Mouse (Mus musculus) common myeloid progenitor, adult 5-6 weeks (primary cell): ENCODE results near the gene Gpn3. TPM values are rescaled to one million over a fixed set of nuclear protein-coding genes. Genes with fewer than 3 reads are reported as not detected.
"Not testable (repeated sequence)": the region's sequence is repeated elsewhere in the genome, so short reads cannot be mapped to it uniquely, and the experiment has no call there.

Source experiments
- ATAC-seq: replicated peaks from 2 replicates; pipeline ENCODE4 v1.8.0; 2016; ENCODE audit warnings: low read depth, mild to moderate bottlenecking, moderate TSS enrichment, inconsistent platforms; ENCODE audit not compliant: poor library complexity, severe bottlenecking
- total RNA-seq: library from RNA; stranded (forward); fragments of 200-1000, 187-1606 nt; gene quantifications from 2 replicates; pipeline ENCODE4 v1.2.3, GENCODE M21; 2017

The Gpn3 gene
- total RNA-seq, 1 experiment from 2014 or later = 43.6 TPM

- ATAC-seq = no peak
Observed at GRCm38 (mm10) chr5:122415465-122415864, 43.8 kb downstream of the Gpn3 start.

DNA sequence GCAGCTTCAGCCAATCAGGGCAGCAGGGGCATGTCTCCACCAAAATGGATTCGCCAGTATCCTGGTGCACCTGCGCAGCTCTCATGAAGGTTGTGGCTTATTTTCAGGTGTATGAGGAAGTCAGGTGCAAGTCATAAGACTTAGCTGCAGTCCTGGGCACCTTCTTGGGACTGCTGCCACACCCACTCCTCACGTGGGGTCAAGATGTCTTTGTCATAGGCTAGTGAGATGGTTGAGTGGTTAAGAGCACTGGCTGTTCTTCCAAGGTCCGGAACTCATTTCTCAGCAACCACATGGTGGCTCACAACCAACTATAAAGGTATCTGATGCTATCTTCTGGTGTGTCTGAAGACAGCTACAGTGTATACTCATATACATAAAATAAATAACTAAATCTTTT is 49.0 kb downstream of the Gpn3 start:
- not testable (repeated sequence) for ATAC-seq

GRCm38 (mm10) chr5:122421271-122422068 is 49.8 kb downstream of the Gpn3 start, which contains the start of gene Anapc7:
Gene Anapc7 (plus strand): TSS chr5:122421693.
- ATAC-seq = peak; percentile 15; the same call in 1 of the 2 replicates

DNA sequence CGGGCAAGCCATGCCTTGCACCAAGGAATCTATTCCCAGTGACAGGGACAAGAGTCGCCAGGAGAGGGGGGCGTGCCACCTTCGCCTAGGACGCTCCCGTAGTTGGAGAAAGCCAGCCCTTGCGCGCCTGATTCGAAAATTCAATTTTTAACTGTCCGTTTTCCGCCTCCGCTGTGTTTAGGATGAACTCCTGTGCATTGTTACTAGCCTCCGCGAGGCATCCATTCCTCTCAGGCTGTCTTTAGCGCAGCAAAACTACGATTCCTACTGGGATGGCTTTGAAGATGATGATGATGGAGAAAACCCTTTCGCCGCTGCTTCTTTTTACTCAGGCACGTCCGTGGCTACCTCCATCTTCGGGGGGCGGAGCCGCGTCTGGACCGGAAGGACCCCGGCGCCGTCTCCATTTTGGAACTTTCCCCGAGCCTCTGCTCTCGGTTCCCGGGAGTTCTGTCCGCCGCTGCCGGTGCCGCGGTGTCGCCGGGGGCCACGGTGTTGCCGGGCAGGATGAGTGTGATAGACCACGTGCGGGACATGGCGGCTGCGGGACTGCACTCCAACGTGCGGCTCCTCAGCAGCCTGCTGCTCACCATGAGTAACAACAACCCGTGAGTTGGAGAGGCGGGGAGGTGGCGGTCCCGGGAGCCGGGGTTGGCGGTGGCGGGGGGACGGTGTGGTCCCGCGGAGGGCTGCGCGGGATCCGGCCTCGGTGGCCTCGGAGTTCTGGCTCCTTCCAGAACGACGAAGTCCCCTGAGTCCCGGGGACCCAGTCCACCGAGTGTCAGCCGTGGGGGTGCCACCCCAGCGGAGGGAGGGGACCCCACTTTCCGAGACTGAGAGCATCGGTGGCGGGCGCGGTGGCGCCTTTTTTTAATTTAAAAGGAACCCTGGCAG is 50.6 kb downstream of the Gpn3 start:
- ATAC-seq = peak; percentile 92

GRCm38 (mm10) chr5:122423083-122423482 is 51.4 kb downstream of the Gpn3 start:
- ATAC-seq = no peak

DNA sequence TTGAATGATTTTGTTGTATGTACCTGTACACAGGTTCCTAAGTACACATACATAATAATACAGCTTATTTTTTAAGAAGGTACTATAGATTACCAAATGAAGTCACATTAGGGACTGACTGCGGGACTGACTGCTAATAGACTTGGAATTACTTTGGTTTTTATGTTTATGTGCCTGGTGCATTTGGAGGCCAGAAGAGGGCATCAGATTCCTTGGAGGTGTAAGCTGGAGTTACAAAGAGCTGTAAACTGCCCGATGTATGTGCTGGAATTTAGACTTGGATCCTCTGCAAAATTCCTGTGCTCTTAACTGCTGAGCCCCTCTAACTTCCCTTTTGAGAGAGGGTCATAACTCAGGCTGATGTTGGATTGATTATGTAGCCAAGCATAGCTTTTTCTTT is 53.9 kb downstream of the Gpn3 start:
- ATAC-seq = no peak

GRCm38 (mm10) chr5:122430036-122430775 is 58.5 kb downstream of the Gpn3 start:
- 0 out of 2 replicates have a peak, but pooled peaks have one; percentile 54 for ATAC-seq

DNA sequence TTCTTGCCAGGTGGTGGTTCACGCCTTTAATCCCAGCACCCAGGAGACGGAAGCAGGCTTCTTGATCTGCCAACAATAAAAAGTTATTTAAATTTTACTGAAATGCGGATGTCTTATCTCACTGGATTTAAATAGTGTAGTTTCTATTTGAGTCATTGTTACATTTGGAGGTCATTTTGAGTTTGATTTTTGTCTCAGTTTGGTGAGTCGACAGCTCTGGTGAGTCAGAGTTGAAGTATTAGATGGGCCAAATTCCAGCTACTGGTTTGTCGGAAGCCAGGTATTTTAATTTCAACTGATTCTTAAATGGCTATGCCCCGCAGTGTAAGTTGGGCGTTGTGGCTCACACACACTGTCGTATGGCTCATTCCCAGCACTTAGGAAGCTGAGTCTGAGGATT is 59.5 kb downstream of the Gpn3 start:
- ATAC-seq = no peak

Other genes with a start within 250 kb of the Gpn3 start
- 0.14 and 1.4 TPM in 2 replicates for gene Ccdc63, start 231.1 kb upstream of the Gpn3 start, total RNA-seq
- gene Ppp1cc, start 213.6 kb upstream of the Gpn3 start, total RNA-seq = 207 and 220 TPM in 2 replicates
- gene Hvcn1, start 165.1 kb upstream of the Gpn3 start, total RNA-seq = 9.2 and 9.3 TPM in 2 replicates
- gene Tctn1, start 107.4 kb upstream of the Gpn3 start, total RNA-seq = 2.4 and 8.8 TPM in 2 replicates
- 13.9 and 15.1 TPM in 2 replicates for gene Pptc7, start 87.5 kb upstream of the Gpn3 start, total RNA-seq
- 5.3 and 11.6 TPM in 2 replicates for gene Rad9b, start 17.6 kb upstream of the Gpn3 start, total RNA-seq
- gene Vps29, start 17.5 kb upstream of the Gpn3 start, total RNA-seq = 66.4 and 76.6 TPM in 2 replicates
- 36.5 and 37.4 TPM in 2 replicates for gene Fam216a, start 488 bp downstream of the Gpn3 start, total RNA-seq
- gene Arpc3, start 20.0 kb downstream of the Gpn3 start, total RNA-seq = 661 and 743 TPM in 2 replicates
- 34.5 and 44.0 TPM in 2 replicates for gene Anapc7, start 49.8 kb downstream of the Gpn3 start, total RNA-seq
- 107 and 133 TPM in 2 replicates for gene Atp2a2, start 130.3 kb downstream of the Gpn3 start, total RNA-seq
- 6.1 and 19.6 TPM in 2 replicates for gene Ift81, start 242.6 kb downstream of the Gpn3 start, total RNA-seq